Mouse (Mus musculus) liver, postnatal 0 days (tissue): ENCODE data around the gene Tacc2.

Source experiments
- CTCF ChIP-seq: sonication (generic); IDR thresholded peaks from 2 replicates; pipeline ENCODE4 v1.5.1; 2016; ENCODE audit warnings: antibody characterized with exemption, low read depth
- EP300 ChIP-seq: IDR thresholded peaks from 2 replicates; pipeline ENCODE4 v1.6.1; 2016; ENCODE audit warnings: antibody characterized with exemption, low read depth, mild to moderate bottlenecking

GRCm38 (mm10) chr7:130662250-130662649 is 85.0 kb downstream of the Tacc2 start:
- TF ChIP-seq CTCF (no peak), EP300 (no peak)
